Mouse (Mus musculus): ENCODE data around the gene Ccdc7a.

DNA sequence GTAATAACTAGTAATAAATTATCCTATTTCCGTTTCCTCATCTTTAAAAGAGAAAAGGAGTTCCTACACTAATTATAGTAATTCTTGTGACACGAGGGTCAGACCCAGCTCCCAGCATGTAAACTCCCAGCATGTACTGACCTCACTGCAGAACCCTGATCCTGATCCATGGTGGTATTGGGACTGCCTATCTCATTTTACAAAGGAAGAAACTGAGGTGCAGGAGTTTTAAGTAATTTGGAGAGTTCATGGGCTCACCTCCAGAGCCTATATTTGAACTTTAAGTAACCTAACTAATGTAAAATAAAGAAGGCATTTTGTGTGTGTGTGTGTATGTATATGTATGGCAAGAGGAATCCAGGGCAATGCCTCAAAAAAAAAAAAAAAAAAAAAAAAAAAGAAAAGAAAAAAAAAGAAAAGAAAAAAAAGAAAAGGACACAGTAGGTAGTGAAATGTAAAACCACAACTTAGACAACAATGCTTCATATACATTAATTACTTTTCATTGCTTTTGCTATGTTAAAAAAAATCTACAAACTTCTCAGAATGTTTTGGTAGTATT, 378.8 kb downstream of the Ccdc7a start:
- TF ChIP-seq CTCF (IDR thresholded peaks at IDR 0.05; ENCODE audit: extremely low read depth, insufficient read depth, insufficient read length, insufficient replicate concordance) (no peak), POLR2A (IDR thresholded peaks at IDR 0.05; ENCODE audit: low read depth, low read length) (no peak)

All from spleen, adult 2 months (tissue).